Mouse (Mus musculus): ENCODE results near the gene Atp6v1d.

Gene Atp6v1d

DNA sequence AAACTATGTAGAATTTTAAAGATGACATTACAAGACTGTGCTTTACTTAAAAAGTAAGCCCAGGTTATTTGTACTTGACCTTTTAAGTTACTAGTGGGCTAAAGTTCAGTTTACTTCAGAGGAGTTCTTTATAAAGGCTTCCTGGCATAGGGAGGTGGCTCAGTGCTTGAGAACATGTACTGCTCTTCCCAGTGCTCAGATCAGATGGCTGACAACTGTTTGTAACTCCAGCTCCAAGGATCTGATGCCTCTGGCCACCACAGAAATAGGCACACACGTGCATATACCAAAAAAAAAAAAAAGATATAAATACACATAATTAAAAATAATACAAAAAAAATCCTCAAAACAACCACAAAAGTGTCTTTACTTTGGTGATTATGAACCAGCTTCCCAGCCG, 70.6 kb downstream of the Atp6v1d start:
- DNase-seq: no peak

All from cerebellum, adult 18-20 months (tissue).